Mouse (Mus musculus): ENCODE data around the gene Immt.

- TF ChIP-seq CTCF (IDR thresholded peaks at IDR 0.05; ENCODE audit: borderline replicate concordance, insufficient read depth, low read length) (no peak), POLR2A (IDR thresholded peaks at IDR 0.05; ENCODE audit: low read depth, low read length) (no peak)
These were observed 62.1 kb downstream of the Immt start for GRCm38 (mm10) chr6:71893263-71893662.
